Mouse (Mus musculus): Measurements from ENCODE around the gene Rnf144b.

Rnf144b gene

DNA sequence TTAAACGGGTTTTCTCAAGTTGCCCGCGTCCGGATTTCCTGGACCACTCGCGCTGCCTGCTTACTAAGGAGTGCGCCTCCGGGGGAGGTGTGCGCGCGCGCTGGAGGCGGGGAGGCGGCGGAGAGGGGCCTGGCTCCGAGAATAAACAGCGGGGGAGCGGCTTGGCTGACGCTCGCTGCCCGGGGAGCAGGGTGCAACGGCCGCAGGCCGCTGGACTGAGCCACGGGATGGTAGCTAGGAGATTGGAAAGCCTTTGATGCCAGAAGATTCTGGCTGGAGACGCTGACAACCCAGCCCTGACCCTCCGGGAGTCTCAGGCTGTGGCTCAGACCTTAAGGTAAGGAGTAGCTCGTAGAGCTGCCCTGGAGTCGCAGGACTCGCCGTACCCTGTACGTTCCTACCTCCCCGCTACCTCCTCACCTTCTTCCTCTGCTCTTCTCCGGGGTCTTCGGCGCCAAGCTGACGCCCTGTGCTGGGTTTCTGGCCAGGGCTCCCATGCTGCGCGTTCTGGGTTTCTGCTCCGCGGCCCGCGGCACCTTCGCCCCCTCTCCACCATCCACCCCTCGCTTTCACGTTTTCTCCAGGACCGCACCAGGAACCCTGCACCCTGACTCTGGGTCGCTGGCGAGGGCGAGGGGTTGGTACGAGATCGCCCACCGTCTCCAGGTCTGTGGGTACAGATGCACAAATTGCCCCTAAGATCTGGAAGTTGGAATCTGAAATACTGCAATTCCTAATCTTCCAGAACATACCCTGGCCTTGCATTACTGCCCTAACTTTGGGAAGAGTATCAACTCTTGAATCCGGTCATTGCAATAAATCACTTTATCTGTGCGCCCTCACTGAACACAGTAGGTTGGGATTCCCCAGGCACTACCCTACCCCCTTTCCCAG, at the start of gene Rnf144b:
TSS of gene Rnf144b (plus strand) at position 120 of the 894 bp plus-strand sequence.
- CTCF ChIA-PET, result no interaction called here

DNA sequence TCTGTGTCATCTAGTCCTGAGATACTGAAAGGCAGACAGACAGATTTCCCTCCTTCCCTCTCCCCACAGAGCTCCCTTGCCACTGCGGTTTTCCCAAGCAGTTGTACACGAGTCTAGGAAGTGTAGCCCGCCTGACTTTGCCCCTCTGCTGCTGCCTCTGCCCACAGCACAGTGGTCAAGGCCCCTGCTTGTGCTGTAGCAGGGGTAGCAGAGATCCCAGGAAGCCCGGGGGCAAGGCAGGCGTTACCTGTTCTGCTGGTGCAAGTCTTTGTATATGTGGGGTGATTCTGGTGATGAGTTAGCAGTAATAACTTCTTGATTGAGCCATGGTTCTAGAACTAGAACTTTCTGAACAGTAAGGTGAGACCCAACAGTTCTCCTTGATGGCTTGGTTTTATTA, 46.3 kb upstream of the Rnf144b start:
- CTCF ChIA-PET, result no interaction called here

DNA sequence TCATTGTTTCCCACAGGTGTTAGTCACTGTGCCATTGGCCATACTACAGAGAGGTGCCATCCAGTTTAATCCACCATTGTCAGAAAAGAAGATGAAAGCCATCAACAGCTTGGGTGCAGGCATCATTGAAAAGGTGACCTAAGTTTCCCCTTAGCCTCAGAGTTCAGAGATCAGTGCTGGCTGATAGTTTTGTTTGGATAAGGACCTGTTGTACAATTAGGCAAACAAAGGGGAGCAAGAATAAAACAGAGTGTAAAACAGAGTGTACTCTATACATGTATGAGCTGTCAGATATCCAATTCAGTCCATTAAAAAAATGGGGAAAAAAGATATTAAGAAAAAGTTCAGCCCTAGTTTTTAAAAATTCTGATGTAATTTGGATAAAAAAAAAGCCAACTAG, 45.1 kb upstream of the Rnf144b start:
- CTCF ChIA-PET, result no interaction called here

DNA sequence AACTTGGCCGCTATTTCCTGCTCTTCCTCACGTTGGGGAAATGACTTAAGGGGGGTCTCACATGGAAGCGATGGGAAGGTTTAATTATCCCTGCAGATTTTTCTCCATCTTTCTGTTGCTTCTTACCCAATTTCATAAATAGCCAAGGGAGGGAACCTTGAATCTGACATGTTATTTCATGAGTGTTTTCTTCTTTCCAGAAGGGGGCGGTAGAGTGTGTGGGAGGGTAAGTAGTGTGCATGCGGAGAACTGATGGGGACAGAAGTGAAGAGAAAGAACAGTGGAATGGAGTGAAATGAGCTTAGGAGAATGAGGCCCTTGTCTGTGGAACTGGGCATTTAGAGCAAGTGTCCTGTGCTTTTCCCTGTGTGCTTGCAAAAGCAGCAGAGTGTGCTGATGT, 43.7 kb upstream of the Rnf144b start:
- CTCF ChIA-PET, result no interaction called here

DNA sequence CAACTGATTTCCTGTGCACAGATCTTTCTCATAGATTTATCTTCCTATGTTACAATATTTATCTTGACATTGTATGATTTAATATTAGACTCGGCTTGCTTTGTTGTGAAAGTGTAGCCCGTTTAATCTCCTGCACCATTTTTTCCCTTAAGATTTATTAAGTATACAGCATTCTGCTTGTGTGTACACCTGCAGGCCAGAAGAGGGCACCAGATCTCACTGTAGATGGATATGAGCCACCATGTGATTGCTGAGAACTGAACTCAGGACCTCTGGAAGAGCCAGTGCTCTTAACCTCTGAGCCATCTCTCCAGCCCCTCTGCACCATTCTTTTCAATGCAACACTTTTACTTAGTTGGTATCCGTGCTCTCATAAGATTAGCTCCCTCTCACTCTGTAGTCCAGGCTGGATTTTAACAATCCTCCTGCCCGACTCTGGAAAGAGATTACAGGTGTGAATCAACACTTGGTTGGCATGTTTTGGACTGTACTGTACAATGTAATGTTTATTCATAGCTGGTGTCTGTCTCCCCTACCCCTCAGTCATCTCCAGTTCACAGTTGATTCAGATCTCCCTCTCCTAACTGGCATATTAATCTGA, 41.5 kb upstream of the Rnf144b start:
- CTCF ChIA-PET, result interaction anchor here (0.7 kb wide), 1 partner anchor 20 kb away, joined by 3 read pairs; no protein-coding TSS in a partner anchor

DNA sequence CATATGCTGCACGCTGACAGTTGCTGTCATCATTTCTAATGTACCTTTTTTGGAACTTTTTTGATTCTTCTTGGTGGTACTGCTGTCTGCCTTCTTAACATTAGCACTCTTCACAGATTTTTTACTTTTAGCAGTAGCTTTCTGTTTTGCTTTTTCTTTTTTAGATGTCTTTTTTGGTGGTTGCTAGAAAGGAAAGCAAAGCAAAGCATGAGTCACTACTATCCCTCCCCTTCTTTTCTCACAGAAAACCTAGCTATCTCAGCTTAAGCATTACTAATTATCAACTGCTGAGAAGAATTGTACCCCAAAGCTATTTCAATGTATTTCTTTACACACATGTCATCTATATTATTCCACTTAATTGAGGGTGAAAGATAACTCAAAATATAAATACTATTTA, 34.0 kb upstream of the Rnf144b start:
- CTCF ChIA-PET, result no interaction called here

DNA sequence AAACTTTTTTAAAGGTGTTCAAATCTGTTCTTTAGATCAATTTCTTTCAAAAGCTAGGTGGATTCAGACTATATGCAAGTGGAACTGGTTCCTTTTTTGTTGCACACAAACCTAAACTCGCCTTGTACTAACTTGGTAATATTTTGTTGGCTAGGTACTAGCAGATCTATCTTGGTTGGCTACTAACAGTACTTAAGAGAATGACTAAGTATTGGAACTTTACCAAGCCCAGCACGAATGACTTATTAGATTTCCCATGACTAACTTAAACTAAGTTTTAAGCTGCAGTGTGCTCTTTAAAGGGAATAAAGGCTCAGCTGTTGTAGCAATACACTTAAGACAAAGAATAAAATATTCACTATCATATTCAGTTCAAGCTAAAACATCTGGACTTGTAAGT, 33.2 kb upstream of the Rnf144b start:
- CTCF ChIA-PET, result no interaction called here

DNA sequence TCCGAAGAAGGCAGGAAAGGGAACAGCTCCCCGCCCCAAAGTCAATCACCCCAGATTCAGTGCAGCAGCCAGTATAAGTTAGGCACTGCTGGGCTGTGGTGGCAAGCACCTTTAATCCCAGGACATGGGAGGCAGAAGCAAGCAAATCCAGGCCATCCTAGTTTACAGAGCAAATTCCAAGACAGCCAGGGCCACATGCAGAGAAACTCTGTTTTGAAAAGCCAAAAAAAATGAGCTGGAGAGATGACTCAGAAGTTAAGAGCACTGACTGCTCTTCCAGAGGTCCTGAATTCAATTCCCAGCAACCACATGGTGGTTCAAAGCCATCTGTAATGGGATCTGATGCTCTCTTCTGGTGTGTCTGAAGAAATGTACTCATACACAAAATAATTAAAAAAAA, 28.7 kb upstream of the Rnf144b start:
- CTCF ChIA-PET, result no interaction called here

DNA sequence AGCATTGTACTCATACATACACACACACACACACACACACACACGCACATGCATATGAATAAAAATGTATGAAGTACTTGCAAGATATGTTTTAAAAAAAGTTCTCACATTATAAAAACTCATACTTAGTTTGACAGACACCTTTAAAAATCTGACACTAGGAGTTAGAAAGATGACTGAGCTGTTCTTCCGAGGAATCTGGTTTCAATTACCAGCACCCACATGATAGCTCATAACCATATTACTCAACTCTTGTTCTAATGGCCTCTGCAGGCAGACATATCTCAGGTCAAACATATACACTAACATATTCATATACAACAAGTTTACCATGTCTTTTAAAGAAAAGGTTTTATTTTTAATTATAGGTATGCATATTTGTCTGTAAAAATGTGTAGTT, 25.9 kb upstream of the Rnf144b start:
- CTCF ChIA-PET, result no interaction called here

DNA sequence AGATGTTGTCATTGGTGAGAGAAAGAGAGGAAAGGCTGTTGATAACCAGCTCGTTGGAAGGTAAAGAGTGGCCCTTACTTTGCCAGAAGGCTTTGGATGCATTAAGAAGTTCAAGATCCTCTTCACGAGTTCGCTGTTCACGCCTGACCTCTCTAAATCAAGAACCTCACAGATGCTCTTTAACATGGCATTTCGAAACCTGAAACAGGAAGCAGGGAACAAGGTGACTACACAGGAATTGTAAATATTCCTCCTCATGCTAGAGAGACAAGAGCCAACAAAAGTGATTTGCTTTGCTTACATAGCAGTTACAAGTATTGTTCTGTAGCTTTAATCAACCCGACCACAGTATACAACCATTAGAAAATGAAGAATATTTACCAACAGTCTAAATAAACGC, 23.2 kb upstream of the Rnf144b start:
- CTCF ChIA-PET, result no interaction called here

DNA sequence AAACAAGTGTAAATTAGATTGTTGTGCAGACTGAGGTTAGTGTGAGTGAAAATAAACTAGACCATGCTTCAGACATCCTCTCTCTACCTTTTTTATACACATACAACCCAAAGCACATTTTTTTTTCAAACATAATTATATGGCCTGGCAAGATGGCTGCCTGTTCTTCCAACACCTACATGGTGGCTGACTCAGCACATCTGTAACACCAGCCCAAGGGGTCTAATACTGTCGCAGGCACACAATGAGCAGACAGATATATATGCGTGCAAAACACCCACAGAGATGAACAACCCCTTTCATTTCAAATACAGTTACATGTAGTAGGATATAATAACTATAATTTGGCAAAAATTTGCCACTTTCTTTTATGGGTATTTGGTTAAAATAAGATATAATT, 21.9 kb upstream of the Rnf144b start:
- CTCF ChIA-PET, result no interaction called here

DNA sequence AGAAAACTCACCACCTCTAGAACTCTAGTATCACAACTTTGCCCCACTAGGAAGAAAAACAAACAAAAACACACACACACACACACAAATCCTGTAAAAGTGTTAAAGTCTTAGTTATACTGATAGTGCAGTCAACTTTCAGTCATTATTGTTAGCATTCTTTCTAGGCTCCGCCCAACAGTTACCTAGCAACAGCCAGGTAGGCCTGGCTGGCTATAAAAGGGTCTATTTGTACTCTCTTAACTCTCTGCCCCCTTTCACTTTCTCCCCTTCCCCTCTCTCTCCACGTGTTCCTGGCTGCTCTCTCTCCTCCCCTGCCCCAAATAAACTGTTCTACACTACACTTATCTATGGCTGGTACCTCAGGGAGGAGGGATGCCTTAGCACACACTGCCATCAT, 18.3 kb upstream of the Rnf144b start:
- CTCF ChIA-PET, result no interaction called here

DNA sequence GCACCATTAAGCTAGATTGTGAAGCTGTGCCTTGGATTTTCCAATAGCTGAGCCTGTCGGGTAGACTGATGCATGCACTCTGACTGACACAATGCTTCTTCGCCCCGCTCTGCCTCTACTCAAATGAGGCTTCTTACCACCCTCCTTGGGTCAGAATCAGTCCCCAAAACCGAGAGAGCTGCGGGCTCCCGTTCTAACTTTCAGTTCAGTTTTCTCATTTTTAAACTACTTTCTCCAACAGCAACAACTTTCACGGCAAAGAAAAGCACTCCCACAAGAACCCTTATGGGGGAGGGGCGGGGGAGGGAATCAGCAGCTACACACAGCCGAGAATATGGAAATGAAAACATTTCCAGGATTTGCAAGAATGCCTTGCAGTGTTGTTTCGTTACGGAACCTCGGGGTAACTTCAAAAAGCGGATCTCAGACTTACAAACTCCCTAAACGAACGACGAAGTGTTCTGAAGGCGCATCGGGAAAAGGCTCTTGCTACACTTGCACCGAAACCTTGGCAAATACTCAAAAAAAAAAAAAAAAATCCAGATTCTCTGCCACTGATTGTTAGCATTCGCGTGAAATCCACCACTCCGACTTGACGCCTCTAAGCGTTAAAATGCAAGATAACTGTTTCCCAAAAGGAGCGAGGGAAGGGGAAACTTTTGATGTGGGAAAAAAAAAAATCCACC, 17.5 kb upstream of the Rnf144b start:
- CTCF ChIA-PET, result no interaction called here

DNA sequence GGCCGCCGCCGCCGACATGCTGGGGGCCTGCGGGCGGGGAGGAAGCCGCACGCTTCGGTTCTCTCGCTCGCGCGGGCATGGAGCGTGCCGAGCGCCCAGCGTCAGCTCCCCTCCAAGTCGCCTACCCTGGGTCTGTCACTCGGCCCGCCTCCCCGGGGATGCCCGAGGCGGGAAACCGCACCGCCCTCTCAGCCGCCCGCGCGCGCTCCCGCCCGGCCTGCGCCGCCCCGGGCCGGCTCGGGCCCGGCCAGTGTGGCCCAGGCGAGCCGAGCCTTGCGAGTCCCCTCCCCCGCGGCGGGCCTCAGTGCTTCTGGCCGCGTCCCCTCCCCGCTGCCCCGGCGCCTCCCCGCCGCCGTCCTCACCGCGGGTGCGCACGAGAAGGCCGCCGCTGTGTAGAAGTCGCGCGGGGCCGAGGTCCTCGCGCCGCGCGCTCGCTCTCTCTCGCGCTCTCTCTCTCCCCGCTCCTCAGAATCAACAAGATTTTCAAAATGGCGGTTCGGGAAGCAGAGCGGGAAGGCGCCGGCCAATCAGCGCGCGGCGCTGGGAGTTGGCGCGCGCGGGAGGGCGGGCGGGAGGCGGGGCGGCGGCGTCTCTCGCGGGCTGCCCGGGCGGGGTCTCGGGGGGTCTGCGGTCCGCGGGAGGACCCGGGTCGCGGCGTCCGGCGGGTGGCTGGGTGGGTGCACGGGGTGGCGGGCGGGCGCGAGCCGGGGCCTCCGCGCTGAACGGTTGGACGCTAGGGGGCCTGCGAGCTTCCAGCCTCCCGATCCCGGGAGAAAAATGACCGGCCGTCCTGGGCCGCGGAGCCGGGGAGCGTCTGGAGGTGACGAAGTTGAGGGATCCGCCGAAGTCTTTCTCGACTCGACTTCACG, 16.5 kb upstream of the Rnf144b start, which contains the start of gene Dek:
TSS of gene Dek (minus strand) at position 491 of the 869 bp plus-strand sequence.
- CTCF ChIA-PET, result interaction anchor here (0.6 kb wide), 1 partner anchor 85 kb away, joined by 6 read pairs; no protein-coding TSS in a partner anchor

DNA sequence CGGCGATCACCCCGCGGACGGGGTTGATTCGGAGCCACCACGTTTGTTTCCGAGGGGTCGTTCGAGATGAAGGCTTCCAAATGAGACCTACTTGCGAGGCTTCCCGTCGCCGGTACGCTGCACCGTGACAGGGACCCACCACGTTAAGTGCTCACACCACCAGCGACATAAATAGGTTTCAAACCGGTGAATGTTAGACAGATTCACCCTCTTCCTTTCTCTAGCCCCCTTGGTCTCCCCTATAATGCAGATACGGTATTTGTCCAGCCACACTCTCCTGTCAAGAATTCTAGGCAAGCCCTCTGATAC, 15.9 kb upstream of the Rnf144b start:
- CTCF ChIA-PET, result interaction anchor here (0.6 kb wide), 1 partner anchor 85 kb away, joined by 6 read pairs; no protein-coding TSS in a partner anchor

DNA sequence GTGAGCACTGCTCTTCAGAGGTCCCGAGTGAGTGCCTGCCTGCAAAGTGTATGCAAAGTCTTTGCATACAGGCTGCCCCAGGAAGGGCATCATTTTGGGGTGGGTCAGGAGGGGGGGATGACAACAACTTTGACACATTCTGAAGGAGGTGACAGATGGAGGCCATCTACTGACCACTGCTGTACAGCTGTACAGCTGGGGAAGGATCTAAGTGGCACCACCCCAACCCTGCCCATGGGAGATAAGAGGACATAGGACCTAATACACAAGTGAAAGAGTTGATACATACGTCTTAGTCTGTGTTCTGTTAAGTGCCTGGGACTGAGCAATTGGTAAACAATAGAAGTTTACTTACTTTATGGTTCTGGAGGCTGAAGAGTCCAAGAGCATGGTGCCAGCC, 13.2 kb upstream of the Rnf144b start:
- CTCF ChIA-PET, result no interaction called here

DNA sequence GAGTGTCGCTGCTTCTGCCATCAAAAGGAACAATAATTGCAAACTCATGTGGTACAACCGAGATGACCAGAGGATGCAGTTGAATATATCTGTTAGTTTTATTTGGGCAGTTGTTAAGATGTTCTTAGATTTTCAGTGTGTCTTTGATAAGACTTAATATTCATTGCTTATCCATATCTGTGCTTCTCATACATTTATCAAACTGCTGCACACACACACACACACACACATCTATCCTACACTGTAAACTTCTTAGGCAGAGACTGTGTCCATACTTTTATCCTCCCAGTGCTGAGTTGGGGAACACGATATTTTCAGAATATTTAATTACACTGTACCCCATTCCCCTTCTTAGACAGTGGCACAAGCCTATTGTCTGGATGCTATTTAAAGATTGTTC, 11.3 kb upstream of the Rnf144b start:
- CTCF ChIA-PET, result no interaction called here

DNA sequence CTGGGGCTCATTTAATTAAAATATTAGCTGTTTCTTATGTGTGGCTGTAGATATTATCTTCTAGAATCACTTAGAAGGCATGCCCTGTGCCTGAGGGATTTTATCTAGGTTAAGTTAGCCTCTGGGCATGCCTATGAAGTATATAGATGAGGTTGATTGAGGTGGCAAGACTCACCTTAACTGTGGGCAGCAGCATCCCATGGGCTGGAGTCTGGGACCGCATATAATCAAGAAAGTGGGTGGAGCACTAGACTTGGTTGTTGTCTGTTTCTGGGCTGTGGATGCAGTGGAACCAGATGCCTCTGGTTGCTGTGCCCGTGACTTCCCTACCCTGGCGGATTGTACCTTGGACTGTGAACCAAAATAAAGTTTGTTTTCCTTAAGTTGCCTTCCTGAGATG, 10.4 kb upstream of the Rnf144b start:
- CTCF ChIA-PET, result no interaction called here

DNA sequence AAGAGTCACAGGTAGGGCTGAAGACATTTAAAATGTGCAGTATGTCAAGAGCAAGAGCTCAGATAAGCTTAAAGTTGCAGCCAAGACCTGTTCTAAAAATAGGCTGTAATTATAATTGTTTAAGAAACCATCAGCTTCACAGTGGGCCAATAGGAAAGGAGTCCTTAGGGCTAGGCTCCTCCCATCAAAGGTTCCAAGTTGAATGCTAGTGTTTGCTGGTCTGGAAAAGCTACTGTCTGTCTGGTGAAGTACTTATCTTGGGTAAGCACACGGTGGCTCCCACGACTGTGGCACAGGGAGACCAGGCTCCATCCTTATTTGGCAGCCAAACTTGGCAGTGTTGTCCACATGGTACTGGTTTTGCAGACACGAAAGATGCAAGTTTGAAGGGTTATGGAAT, 9.5 kb upstream of the Rnf144b start:
- CTCF ChIA-PET, result no interaction called here

DNA sequence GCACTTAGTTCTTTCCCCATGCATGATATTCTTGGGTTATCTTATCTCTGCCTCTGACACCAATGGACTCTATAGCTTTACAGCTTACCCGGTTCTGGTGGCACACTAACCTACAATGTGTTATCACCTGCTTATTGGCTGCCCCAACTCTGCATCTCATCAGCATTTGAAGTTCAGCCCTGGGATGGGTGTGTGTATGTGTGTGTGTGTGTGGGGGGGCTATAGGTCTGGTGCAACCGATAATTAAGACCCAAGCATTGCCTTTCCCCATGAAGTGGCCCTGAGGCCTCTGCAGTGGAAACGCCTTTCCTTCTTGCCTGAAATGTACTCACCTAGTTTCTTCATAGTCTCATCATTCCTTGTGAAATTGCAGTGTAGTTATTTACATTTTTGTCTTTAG, 6.5 kb upstream of the Rnf144b start:
- CTCF ChIA-PET, result interaction anchor here (0.6 kb wide), 1 partner anchor 1683 kb away, joined by 9 read pairs; no protein-coding TSS in a partner anchor

DNA sequence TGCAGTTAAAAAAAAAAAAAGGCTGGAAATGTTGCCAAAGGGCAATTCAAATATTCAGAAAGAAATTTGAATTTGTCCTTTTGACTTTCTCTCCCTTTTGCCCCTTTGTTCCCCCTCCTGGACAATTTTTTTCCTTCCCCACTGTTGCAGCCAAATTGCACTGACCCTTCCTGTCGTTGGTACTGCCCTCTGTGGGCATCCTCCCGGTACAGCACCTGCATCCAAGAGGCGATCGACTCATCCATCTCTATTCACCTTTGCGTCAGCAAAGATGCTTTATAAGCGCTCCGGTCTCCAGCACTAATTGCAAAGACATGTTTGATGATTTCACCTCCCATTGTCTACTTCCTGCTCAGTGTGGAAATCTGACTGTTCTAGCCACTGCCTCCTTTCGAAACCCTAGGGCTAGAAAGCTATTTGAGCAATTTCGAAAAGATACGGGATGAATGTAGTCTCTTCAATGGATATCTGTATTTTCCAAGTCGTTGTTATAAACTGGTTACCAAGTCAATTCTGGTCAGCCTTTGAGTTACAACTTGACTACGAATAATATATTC, 1.0 kb upstream of the Rnf144b start:
- CTCF ChIA-PET, result no interaction called here

DNA sequence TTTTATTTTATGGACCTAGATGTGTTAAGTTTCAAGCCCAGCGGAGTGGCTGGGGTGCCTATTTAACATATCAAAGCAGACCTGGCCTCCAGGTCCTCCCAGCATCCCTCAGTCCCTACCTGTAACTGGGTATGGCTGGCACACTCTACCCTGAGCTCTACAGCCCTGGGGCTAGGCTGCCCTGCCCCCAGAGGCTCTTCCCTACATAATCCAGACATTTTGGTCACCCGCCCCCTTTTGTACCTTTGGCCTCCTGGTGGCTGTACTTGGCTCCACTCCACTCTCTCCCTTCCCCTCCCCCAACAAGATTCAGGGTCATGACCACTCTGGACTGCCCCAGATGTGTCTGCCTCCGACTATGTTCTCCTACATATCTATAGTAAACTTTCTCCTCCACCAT, 2.0 kb downstream of the Rnf144b start:
- CTCF ChIA-PET, result no interaction called here
